Mouse (Mus musculus): ENCODE data around the gene Sema6d. TPM values are rescaled to one million over a fixed set of nuclear protein-coding genes. Genes with fewer than 3 reads are reported as not detected.

Gene Sema6d
- polyA plus RNA-seq, 1 experiment: 0.02 TPM

GRCm38 (mm10) chr2:124706896-124707295, 617.1 kb downstream of the Sema6d start:
- Histone ChIP-seq H3K4me3 (replicated peaks) (no peak overlapping the region), H3K36me3 (ENCODE audit: control insufficient read depth) (no peaks in the 10 kb centered on the region), H3K27me3 (ENCODE audit: control insufficient read depth) (no peaks in the 10 kb centered on the region), H3K4me1 (ENCODE audit: control insufficient read depth) (no peaks in the 10 kb centered on the region), H3K9me3 (ENCODE audit: control insufficient read depth, low read length) (peaks cover 4% of the 10 kb centered on the region; the same call in 1 of the 2 replicates)
- TF ChIP-seq TAL1 (IDR thresholded peaks at IDR 0.05; ENCODE audit: low read length) (no peak), GATA1 (IDR thresholded peaks at IDR 0.05; ENCODE audit: low read length) (no peak)

Measured in erythroblast, embryonic 14.5 days (primary cell).